ENCODE assay signal across 11 mouse cellular contexts in genomic region chr7:112984704-112985577, GRCm38 (mm10). TPM values are rescaled to one million over a fixed set of nuclear protein-coding genes. Genes with fewer than 3 reads are reported as not detected.
DNase-seq lines count a peak whose midpoint lies in the region; ATAC-seq lines count a peak whose summit lies in the region.
"Had no signal": no experiment of that assay in that cellular context is flagged by ENCODE, and none has a peak within 500 bp of the region (broad histone marks: within the 10 kb centered on the region; RNA-seq: fewer than 3 reads in every experiment).

No protein-coding gene starts in this region.

- H3K9me3 ChIP-seq in heart, embryonic 12.5 days (replicated peaks): no peaks in the 10 kb centered on the region
- H3K9me3 ChIP-seq: midbrain, embryonic 10.5 days had no signal

- H3K36me3 ChIP-seq in heart, embryonic 12.5 days: no peaks in the 10 kb centered on the region
- H3K36me3 ChIP-seq: heart, embryonic 13.5 days; midbrain, embryonic 10.5 days had no signal

- ATAC-seq in heart, embryonic 12.5 days (ENCODE audit: insufficient number of reproducible peaks, low FRiP score): 0 out of 2 replicates have a peak, but pooled peaks have one; percentile 25
- no peak for ATAC-seq in cerebellum, adult (ENCODE audit: insufficient number of reproducible peaks, low FRiP score, low TSS enrichment)

- no peak overlapping the region for H3K27ac ChIP-seq in heart, embryonic 12.5 days (ENCODE audit: poor library complexity, severe bottlenecking)
- H3K27ac ChIP-seq: heart, embryonic 13.5 days; left cerebral cortex, adult 2 months; midbrain, embryonic 10.5 days had no signal

- peak; percentile 5 to 9 for DNase-seq in cerebellum, postnatal 10 days
- DNase-seq in cerebellum, postnatal 36 days: no peak
- DNase-seq in NIH3T3 (ENCODE audit: low read depth): peak; percentile 30
- peak; percentile 41 for DNase-seq in lung, postnatal 10 days
- no peak for DNase-seq in spleen, postnatal 14 days (ENCODE audit: low spot score in 2 of 2)
- no peak for DNase-seq in B cell, adult 2 months

- H3K4me1 ChIP-seq in heart, embryonic 12.5 days (replicated peaks): peaks cover 12% of the 10 kb centered on the region

- H3K9ac ChIP-seq in heart, embryonic 12.5 days: no peak overlapping the region
- H3K9ac ChIP-seq: heart, embryonic 13.5 days had no signal

- 41% methylated on average over 17 of the region's 17 CpGs for WGBS in heart, embryonic 12.5 days

- no peaks in the 10 kb centered on the region for H3K27me3 ChIP-seq in heart, embryonic 12.5 days (replicated peaks)
- H3K27me3 ChIP-seq: heart, embryonic 13.5 days had no signal

- H3K4me3 ChIP-seq in heart, embryonic 12.5 days: no peak overlapping the region
- H3K4me3 ChIP-seq: heart, embryonic 13.5 days; left cerebral cortex, adult 2 months; midbrain, embryonic 10.5 days had no signal

- no peak overlapping the region for H3K4me2 ChIP-seq in heart, embryonic 12.5 days
- H3K4me2 ChIP-seq: heart, embryonic 13.5 days had no signal

RNA-seq across cellular contexts. Expression of gene Rassf10, which starts 31.2 kb away (rescaled TPM):
- polyA plus RNA-seq in heart, embryonic 12.5 days (2016; fragmentation: Nextera tagmentation; extraction: Ambion mirVana): 2.7 and 2.8 TPM in 2 replicates

Comparison
In these comparisons a context has a peak if more than half of its experiments do, and no peak if none do; other contexts are left out.
1. DNase-seq: peak in cerebellum, postnatal 10 days (2 of 2), NIH3T3 (single experiment) and lung, postnatal 10 days (single experiment); none in cerebellum, postnatal 36 days (0 of 2), spleen, postnatal 14 days (0 of 2) and B cell, adult 2 months (0 of 2).